Mouse (Mus musculus): ENCODE results near the gene Cit.

DNA sequence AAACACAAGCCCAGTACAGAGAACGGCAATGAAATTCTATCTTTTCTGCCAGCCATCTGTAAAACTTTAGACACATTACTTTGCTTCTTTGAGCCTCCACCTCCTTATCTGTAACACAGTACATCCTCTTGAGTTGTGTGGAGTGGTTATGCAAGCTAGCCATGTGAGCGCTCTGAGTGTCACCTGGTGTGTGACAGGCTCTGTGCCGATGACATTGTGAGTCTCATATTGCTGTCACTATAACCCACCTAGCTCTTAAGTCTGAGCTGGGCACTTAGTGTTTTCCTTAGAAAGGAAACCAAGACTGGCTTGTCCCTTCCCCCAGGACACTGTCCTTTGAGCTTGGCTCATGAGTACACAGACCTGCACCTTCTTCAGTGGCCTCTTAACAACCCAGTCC lies 203.2 kb downstream of the Cit start:
- TF ChIP-seq CTCF (IDR thresholded peaks at IDR 0.05 in 2 of 3, conservative IDR thresholded peaks at IDR 0.05 in 1 of 3; ENCODE audit: control insufficient read depth in 1 of 3, insufficient read depth in 1 of 3, low read depth in 2 of 3, low read length in 3 of 3, poor library complexity in 1 of 3, severe bottlenecking in 1 of 3): no peak
- TF ChIP-seq ZNF384 (IDR thresholded peaks at IDR 0.05; ENCODE audit: low read depth, low read length): no peak
- no peak for TF ChIP-seq MAFK (IDR thresholded peaks at IDR 0.05; ENCODE audit: borderline replicate concordance, low read depth, low read length)
- no peak for TF ChIP-seq ZC3H11A (IDR thresholded peaks at IDR 0.05; ENCODE audit: low read depth, low read length)
- no peak for TF ChIP-seq GATA1 (IDR thresholded peaks at IDR 0.05; ENCODE audit: low read depth, low read length)
- TF ChIP-seq SMC3 (IDR thresholded peaks at IDR 0.05; ENCODE audit: low read depth, low read length): no peak
- no peak for TF ChIP-seq POLR2A (IDR thresholded peaks at IDR 0.05; ENCODE audit: control insufficient read depth in 1 of 2, insufficient read depth in 1 of 2, low read depth in 1 of 2, low read length in 2 of 2, poor library complexity in 1 of 2)

Data from MEL (cell line).